Mouse (Mus musculus): ENCODE measurements around the gene Adsl. TPM values are rescaled to one million over a fixed set of nuclear protein-coding genes. Genes with fewer than 3 reads are reported as not detected.

Adsl gene
- polyA plus RNA-seq, 1 experiment, result not detected

DNA sequence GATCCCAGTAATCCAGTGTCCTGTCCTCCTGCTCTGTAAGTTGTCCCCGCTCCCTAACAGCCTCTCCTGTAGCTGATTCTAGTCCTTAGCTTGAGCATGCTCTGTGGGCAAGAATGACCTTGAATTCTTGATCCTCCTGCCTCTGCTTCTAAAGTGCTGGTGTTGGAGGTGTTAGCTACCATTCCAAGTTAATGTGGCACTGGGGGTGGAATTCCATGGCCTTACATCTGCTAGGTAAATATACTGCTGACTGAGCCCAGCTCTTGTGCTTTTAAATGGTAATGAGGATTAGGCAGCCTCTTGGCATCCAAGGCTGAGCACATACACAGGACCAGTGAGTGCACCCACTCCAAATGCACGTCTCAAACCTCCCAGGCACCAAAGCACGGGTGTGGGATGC, 6.6 kb downstream of the Adsl start:
- no peak for TF ChIP-seq POLR2A (IDR thresholded peaks at IDR 0.05; ENCODE audit: insufficient read depth, low read depth, low read length)
- no peak for TF ChIP-seq CTCF (IDR thresholded peaks at IDR 0.05; ENCODE audit: insufficient read depth, low read depth, low read length)
- Histone ChIP-seq H3K4me3 (ENCODE audit: insufficient read depth, low read depth, low read length) (no peak overlapping the region), H3K27ac (ENCODE audit: insufficient read depth, low read depth, low read length) (no peak overlapping the region), H3K4me1 (ENCODE audit: control insufficient read depth, insufficient read depth, low read length) (peaks cover 4% of the 10 kb centered on the region)
- 41% methylated on average over 3 of the region's 3 CpGs for WGBS

DNA sequence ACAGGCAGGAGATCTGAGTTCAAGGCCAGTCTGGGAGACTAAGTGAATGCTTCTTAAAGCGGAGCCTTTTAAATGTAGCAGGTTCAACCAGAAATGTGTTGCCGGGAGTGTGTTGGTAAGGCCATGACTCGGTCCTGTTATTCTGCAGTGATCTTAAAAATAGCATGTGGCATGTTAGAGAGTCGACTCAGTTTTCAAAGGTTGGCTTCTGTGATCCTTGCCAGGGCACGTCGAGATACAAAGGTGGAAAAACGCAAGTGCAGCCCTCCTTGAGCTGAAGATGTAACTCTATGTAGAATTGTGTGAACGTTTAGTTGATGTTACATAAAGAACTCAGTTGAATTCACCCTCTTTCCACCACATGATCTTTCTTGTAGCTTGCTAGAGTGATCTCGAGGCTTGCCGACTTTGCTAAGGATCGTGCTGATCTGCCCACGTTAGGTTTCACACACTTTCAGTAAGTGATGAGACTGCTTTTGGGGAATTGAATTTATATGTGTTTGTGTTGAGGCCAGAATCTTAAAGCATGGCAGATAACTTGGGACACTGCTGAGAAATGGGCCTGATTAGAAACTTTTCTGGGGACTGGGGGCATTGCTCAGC, 7.6 kb downstream of the Adsl start:
- H3K27ac ChIP-seq (ENCODE audit: insufficient read depth, low read depth, low read length), result no peak overlapping the region
- H3K4me3 ChIP-seq (ENCODE audit: insufficient read depth, low read depth, low read length), result no peak overlapping the region
- WGBS, result 91% methylated on average over 12 of the region's 12 CpGs
- H3K4me1 ChIP-seq (ENCODE audit: control insufficient read depth, insufficient read depth, low read length), result no peaks in the 10 kb centered on the region
- TF ChIP-seq CTCF (IDR thresholded peaks at IDR 0.05; ENCODE audit: insufficient read depth, low read depth, low read length) (no peak), POLR2A (IDR thresholded peaks at IDR 0.05; ENCODE audit: insufficient read depth, low read depth, low read length) (no peak)

DNA sequence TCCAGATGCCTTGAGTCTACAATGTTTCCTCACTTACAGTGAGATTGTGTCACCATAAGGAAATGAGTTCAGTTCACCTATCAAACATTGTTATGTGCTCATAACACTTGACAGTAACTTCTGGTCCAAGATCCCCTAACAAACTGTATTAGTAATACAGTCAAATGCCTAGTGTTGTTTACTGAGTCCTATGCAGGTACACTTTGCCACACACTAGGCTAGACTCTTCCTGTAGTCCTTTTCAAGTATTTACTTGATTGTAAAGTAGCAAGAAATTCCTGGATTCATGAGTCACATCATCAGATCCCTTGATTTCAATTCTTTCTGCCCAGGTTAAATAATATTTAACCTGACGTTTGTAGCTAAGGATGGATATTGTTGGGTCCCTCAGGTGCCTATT, 21.1 kb downstream of the Adsl start:
- no peak for TF ChIP-seq CTCF (IDR thresholded peaks at IDR 0.05; ENCODE audit: insufficient read depth, low read depth, low read length)
- no peak for TF ChIP-seq POLR2A (IDR thresholded peaks at IDR 0.05; ENCODE audit: insufficient read depth, low read depth, low read length)
- peaks cover 3% of the 10 kb centered on the region; the same call in 1 of the 2 replicates for H3K4me1 ChIP-seq (ENCODE audit: control insufficient read depth, insufficient read depth, low read length)
- H3K27ac ChIP-seq (ENCODE audit: insufficient read depth, low read depth, low read length), result no peak overlapping the region
- no peak overlapping the region for H3K4me3 ChIP-seq (ENCODE audit: insufficient read depth, low read depth, low read length)
- 92% methylated on average over 1 of the region's 1 CpGs for WGBS

DNA sequence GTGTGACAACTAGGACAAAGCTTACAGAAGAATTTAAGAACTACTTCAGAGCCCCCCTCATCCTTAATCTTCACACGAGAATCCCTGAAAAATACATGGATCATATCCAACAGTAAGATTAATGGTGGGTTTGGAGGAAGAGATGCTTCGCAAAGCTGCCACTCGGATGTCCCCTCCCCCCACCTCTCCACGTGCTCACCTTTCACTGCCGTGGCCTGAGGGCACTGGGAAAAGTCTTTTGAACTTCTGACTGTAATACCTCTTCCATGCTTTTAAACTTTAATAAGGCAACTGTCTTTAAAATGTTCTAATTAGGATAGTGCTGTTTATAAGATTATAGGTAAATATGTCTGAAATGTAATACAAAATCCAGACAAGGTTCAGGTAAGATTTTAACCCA, 26.0 kb downstream of the Adsl start:
- Histone ChIP-seq H3K4me3 (ENCODE audit: insufficient read depth, low read depth, low read length) (no peak overlapping the region), H3K27ac (ENCODE audit: insufficient read depth, low read depth, low read length) (no peak overlapping the region), H3K4me1 (ENCODE audit: control insufficient read depth, insufficient read depth, low read length) (0 out of 2 replicates have a peak, but pooled peaks cover 4% of the 10 kb centered on the region)
- WGBS, result 49% methylated on average over 5 of the region's 5 CpGs
- TF ChIP-seq POLR2A (IDR thresholded peaks at IDR 0.05; ENCODE audit: insufficient read depth, low read depth, low read length) (no peak), CTCF (IDR thresholded peaks at IDR 0.05; ENCODE audit: insufficient read depth, low read depth, low read length) (no peak)

DNA sequence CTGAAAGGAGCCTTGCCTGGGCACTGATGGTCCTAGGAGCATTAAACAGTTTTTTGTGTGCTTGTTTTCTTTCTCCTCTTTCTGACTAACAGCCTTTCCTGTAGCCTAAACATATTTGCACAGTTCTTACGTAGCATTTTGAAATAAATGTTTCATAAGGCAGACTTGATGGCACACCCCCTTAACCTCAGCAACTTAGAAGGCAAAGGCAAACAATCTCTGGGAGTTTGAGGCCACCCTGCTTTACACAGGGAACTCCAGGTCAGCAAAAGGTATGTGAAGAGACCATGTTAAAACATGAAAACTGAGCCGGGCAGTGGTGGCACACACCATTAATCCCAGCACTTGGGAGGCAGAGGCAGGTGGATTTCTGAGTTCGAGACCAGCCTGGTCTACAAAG, 27.4 kb downstream of the Adsl start:
- Histone ChIP-seq H3K4me3 (ENCODE audit: insufficient read depth, low read depth, low read length) (no peak overlapping the region), H3K4me1 (ENCODE audit: control insufficient read depth, insufficient read depth, low read length) (peaks cover 6% of the 10 kb centered on the region; the same call in 1 of the 2 replicates), H3K27ac (ENCODE audit: insufficient read depth, low read depth, low read length) (no peak overlapping the region)
- 91% methylated on average over 3 of the region's 3 CpGs for WGBS
- TF ChIP-seq CTCF (IDR thresholded peaks at IDR 0.05; ENCODE audit: insufficient read depth, low read depth, low read length) (no peak), POLR2A (IDR thresholded peaks at IDR 0.05; ENCODE audit: insufficient read depth, low read depth, low read length) (no peak)

DNA sequence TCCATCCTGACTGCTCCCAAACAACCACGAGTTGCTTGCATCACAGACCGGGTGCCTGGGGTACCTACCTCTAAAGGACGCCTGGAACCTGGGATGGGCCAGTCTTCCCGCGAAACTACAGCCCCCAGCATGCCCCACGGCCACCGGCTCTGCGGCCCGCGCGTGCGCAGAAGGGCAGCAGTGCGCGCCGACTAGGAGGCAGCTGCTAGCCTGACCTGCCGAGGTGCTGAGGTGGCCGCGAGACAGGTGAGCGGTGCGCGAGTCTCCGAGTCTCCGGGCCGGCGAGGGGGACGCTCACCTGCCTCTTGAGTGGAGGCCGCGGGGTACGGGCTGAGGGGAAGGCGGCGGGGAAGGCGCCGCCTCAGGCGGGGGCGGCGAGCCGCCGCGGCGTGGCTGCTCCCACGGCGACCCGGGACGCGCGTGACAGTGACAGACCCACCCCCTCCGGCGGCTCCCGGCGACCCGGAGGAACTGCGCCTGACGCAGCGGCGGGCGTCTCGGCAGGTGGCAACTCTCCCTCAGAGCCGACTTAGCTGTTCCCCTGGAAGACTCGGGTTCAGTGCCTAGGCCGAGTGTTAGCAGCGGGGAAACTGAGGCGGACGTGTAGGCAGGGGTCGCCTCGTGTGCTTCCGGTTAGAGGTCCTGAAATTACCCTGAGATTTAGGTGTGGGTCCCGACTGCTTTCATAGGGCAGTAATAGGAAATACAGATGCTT, 29.5 kb downstream of the Adsl start, which contains the start of gene Sgsm3:
TSS of gene Sgsm3 (plus strand) at position 146 of the 715 bp plus-strand sequence.
- under 1% methylated on average over 67 of the region's 67 CpGs for WGBS
- TF ChIP-seq POLR2A (IDR thresholded peaks at IDR 0.05; ENCODE audit: insufficient read depth, low read depth, low read length), result peak; percentile 91
- TF ChIP-seq CTCF (IDR thresholded peaks at IDR 0.05; ENCODE audit: insufficient read depth, low read depth, low read length), result 0 out of 2 replicates have a peak, but pooled peaks have one; percentile 17

DNA sequence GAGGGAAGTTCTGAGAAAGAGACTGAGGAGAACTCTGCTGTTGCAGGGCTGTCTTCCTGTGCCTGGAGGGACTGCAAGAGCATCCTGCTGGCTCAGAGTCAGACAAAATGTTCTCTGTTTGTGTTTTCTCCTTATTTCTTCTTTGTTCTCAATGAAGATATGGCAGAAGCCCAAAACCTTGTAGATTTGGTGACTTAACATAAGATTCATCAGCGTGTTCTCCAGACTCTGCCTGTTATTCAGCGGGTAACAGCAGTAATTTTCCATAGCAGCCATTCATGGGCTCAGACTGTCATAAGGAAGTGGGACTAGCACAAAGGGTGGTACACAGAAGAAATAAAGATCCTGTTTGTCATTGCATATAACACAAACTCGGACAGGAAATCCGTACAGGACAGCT, 31.3 kb downstream of the Adsl start:
- peaks cover 6% of the 10 kb centered on the region; the same call in 1 of the 2 replicates for H3K4me1 ChIP-seq (ENCODE audit: control insufficient read depth, insufficient read depth, low read length)
- 35% methylated on average over 4 of the region's 4 CpGs for WGBS
- H3K27ac ChIP-seq (ENCODE audit: insufficient read depth, low read depth, low read length), result no peak overlapping the region
- TF ChIP-seq POLR2A (IDR thresholded peaks at IDR 0.05; ENCODE audit: insufficient read depth, low read depth, low read length) (no peak), CTCF (IDR thresholded peaks at IDR 0.05; ENCODE audit: insufficient read depth, low read depth, low read length) (no peak)
- H3K4me3 ChIP-seq (ENCODE audit: insufficient read depth, low read depth, low read length), result no peak overlapping the region

More for the DNA sequence above, 29.5 kb downstream of the Adsl start, which contains the start of gene Sgsm3:
- Histone ChIP-seq H3K4me1 (ENCODE audit: control insufficient read depth, insufficient read depth, low read length) (peaks cover 6% of the 10 kb centered on the region; the same call in 1 of the 2 replicates), H3K27ac (ENCODE audit: insufficient read depth, low read depth, low read length) (peak within 1 kb of the TSS; percentile 54; the same call in 1 of the 2 replicates), H3K4me3 (ENCODE audit: insufficient read depth, low read depth, low read length) (peak within 1 kb of the TSS; percentile 78)

DNA sequence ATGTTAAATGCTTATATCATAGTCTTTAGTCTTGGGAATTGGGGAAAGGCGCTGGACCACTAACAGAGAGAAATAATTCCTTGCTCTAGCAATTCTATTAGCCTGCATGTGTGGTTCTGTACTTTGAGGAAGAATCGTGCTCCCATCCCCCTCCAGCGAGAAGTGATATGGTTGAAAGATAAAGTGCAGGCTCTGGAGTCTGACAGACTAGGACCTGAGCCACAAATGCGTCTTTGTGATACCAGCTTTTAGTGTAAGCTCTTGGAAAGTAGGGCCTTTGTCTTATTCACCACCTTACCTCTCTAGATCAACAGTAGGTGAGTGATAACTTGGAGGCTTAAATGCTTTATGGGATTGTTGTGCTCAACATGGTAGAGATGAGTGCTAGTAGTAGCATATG, 32.9 kb downstream of the Adsl start:
- WGBS, result 96% methylated on average over 4 of the region's 4 CpGs

DNA sequence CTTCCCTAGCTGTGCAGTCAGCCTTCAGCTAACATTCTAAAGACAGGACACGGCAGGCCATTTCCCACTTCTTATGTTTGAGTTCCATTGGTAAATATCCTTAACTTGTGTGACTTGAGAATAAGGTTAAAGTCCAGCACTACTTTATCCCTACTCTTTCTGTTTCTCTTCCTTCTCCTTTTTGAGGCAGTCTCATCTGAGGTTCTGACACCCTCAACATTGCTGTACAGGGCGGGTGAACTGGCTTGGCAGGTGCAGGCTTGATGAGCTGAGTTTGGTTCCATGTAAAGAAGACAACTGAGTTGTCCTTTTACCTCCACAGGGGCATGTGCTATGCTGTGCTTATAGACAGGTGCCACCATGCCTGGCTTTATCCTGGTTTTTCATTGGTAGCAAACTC, 35.0 kb downstream of the Adsl start:
- no peak overlapping the region for H3K27ac ChIP-seq (ENCODE audit: insufficient read depth, low read depth, low read length)
- no peak overlapping the region for H3K4me3 ChIP-seq (ENCODE audit: insufficient read depth, low read depth, low read length)
- TF ChIP-seq CTCF (IDR thresholded peaks at IDR 0.05; ENCODE audit: insufficient read depth, low read depth, low read length) (no peak), POLR2A (IDR thresholded peaks at IDR 0.05; ENCODE audit: insufficient read depth, low read depth, low read length) (no peak)
- 86% methylated on average over 2 of the region's 2 CpGs for WGBS
- peaks cover 2% of the 10 kb centered on the region; the same call in 1 of the 2 replicates for H3K4me1 ChIP-seq (ENCODE audit: control insufficient read depth, insufficient read depth, low read length)

More for the DNA sequence above, 32.9 kb downstream of the Adsl start:
- no peak overlapping the region for H3K4me3 ChIP-seq (ENCODE audit: insufficient read depth, low read depth, low read length)
- H3K27ac ChIP-seq (ENCODE audit: insufficient read depth, low read depth, low read length), result no peak overlapping the region
- no peak for TF ChIP-seq CTCF (IDR thresholded peaks at IDR 0.05; ENCODE audit: insufficient read depth, low read depth, low read length)
- TF ChIP-seq POLR2A (IDR thresholded peaks at IDR 0.05; ENCODE audit: insufficient read depth, low read depth, low read length), result no peak
- H3K4me1 ChIP-seq (ENCODE audit: control insufficient read depth, insufficient read depth, low read length), result peaks cover 6% of the 10 kb centered on the region; the same call in 1 of the 2 replicates
